Mouse (Mus musculus): ENCODE data around the gene Cdc34.
"Not testable (repeated sequence)": the region's sequence is repeated elsewhere in the genome, so short reads cannot be mapped to it uniquely, and the experiment has no call there.

Gene Cdc34

DNA sequence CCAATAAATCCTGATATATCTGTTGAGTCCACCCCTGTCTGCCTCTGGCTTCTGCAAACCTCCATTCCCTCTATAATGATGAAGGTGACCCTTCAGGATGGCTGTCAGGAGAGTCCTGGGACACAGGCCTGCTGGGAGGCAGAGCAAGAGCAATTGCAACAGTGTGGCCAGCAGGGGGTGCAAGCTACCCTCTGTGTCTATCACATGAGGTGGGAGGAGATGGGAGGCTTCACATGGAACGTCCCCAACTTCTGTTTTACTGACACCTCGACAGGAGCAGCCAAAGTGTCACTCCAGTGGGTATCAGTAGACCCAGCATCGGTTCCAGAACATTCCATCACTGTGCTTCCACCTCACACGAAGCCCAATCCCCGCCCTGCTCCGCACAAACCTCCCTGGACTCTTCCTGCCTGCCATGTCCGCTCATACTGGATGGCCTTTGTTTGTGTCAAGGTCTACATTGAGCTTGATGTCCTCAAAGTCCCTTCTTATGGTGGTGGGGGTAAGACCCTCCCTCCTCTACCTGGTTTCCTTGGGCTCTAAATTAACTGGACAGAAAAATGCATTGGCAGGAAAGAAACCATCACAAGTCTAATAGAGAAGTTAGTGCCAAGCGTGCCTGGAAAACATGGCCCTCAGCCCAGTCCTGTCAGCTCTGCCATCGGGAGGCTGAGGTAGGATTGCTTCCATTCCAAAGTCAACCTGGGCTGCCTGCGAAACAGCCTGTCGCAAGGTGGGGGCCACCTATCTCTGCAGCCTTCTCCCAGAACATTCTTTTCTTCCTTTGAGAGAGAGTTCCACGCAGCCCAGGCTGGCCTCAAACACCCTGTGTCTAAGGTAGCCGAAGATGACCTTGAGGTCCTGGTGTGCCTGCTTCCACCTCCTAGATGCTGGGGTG, 13.5 kb downstream of the Cdc34 start:
- DNase-seq (ENCODE audit: low spot score) = no peak

- no peak for DNase-seq (ENCODE audit: low spot score)
Observed at GRCm38 (mm10) chr10:79696129-79696651, 14.2 kb downstream of the Cdc34 start.

GRCm38 (mm10) chr10:79697916-79698315, 15.9 kb downstream of the Cdc34 start:
- no peak for DNase-seq (ENCODE audit: low spot score)

GRCm38 (mm10) chr10:79698459-79698858, 16.5 kb downstream of the Cdc34 start:
- DNase-seq (ENCODE audit: low spot score) = no peak

DNA sequence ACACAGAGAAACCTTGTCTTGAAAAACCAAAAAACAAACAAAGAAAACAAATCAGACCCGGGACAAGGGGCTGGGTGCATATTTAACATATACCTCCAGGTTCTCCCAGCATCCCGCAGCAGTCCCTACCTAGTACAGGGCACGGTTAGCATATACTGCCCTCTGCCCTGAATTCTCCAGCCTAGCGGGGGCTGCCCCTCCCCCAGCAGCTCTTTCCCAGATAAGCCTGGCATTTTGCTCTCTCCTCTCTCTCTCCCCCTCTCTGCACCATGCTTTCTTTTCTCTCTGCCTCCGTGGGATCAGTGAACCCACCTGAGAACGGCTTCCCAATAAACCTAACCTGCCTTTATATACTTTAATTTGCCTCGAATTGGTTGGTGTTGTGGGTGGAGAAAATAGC, 18.7 kb downstream of the Cdc34 start:
- no peak for DNase-seq (ENCODE audit: low spot score)

GRCm38 (mm10) chr10:79701443-79702129, 19.6 kb downstream of the Cdc34 start:
- no peak for DNase-seq (ENCODE audit: low spot score)

GRCm38 (mm10) chr10:79702970-79703369, 21.0 kb downstream of the Cdc34 start:
- DNase-seq (ENCODE audit: low spot score) = not testable (repeated sequence)

DNA sequence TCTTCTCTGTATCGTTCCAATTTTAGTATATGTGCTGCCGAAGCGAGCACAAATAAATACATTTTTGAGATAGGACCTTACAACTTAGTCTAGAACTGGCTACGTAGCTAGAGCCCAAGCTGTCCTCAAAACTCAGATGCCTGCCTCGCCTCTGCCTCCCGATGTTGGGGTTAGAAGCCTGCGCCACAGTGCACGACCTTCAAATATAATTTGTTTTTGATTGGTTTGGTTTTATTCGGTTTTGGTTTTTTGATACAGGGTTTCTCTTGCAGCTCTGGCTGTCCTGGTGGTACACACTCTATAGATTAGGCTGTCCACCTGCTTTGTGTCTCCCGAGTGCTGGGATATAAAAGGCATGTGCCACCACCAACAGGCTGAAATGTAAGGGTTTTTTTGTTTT, 21.5 kb downstream of the Cdc34 start:
- no peak for DNase-seq (ENCODE audit: low spot score)

- DNase-seq (ENCODE audit: low spot score) = peak; percentile 98
Observed at GRCm38 (mm10) chr10:79704065-79704969, 22.3 kb downstream of the Cdc34 start, which contains the start of gene Bsg. Gene Bsg (plus strand): TSS chr10:79704491.

DNA sequence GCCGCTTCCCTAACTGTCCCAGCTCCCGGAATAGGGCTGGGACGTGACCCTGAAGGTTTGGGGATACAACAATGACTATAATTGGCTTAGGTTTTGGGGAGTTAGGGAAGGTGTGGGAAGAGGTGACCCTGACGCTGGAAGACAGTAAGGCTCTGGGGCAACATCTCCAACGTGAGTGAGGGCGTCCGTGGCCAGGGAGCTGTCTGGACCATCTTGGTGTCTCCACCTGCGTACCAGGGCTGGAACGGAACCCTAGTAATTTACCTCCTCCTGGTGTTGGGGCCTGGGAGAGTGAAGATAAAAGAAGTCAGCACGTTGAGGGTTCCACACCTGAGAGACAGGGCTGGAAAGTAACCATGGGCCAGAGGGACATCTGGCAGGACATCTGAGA, 23.0 kb downstream of the Cdc34 start:
- DNase-seq (ENCODE audit: low spot score) = no peak

- DNase-seq (ENCODE audit: low spot score) = no peak
Observed at GRCm38 (mm10) chr10:79705951-79706350, 24.0 kb downstream of the Cdc34 start.

- no peak for DNase-seq (ENCODE audit: low spot score)
Observed at GRCm38 (mm10) chr10:79706406-79707094, 24.6 kb downstream of the Cdc34 start.

DNA sequence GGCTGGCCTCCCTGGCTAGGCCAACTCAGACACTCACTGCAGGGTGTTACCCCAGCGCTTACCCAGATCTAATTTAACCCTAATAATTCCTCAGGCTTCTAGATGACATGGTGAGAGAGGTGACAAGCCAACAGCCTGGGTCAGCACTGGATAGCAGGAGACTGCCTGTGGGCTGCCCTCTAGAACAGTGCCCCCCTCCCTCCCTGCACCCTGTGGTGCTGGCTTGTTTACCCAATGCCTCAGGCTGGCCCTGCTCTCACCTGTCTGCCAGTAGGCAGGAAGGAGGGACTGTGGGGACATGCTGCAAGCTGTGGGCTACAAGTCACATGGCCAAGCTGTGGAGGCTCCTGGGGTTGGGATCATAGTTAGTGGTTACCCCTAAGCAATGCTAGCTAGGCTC, 25.2 kb downstream of the Cdc34 start:
- no peak for DNase-seq (ENCODE audit: low spot score)

DNA sequence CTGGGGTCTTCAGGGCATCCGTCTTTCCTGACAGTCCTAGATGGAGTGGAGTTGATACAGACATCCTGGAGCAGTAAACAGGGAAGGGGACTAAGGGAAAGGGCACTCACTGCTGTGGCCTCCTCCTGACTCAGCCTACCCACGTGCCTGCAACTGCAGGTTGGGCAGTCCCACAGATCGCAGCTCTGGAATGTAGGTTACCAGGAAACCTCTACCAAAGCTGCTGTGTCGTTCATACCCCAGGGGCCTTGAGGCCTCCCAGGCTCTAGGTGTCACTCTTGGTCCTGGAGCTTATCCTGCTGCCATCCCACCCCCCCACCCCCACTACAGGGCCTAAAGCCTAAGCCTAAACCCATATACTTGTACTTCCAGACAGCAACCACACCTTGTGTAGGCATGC, 25.8 kb downstream of the Cdc34 start:
- DNase-seq (ENCODE audit: low spot score) = no peak

- no peak for DNase-seq (ENCODE audit: low spot score)
Observed at GRCm38 (mm10) chr10:79708668-79709067, 26.7 kb downstream of the Cdc34 start.

GRCm38 (mm10) chr10:79709307-79709706, 27.3 kb downstream of the Cdc34 start:
- no peak for DNase-seq (ENCODE audit: low spot score)

- no peak for DNase-seq (ENCODE audit: low spot score)
Observed at GRCm38 (mm10) chr10:79712029-79712428, 30.0 kb downstream of the Cdc34 start.

DNA sequence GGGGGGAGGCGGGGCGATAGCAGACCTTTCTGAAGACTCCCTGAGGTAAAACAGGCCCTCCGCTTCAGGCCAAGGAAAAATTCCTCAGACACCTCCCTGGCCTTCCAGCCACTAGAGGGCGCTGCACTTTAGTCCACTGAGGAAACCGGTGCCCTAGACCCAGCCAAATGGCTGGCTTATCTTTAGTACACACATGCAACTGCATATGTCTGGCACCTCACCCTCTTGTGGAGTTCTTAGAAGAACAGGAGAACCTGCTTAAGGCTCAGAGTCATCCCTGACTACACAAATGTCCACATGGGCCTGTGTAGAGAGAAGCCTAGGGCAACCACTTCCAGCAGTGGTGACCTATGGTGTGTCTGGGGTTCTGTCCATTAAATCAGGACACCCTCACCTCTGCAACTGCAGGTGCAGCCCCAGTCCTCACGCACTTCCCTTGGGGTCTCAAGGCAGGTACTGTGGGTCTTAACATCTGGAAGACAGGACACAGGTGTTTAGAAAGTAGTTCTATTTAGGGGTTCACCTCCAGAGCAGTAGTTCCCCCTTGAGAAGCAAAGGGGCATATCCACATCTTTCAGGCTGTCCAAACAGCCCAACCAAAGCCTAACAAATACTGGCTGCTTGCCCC, 30.6 kb downstream of the Cdc34 start:
- DNase-seq (ENCODE audit: low spot score) = peak; percentile 53

- DNase-seq (ENCODE audit: low spot score) = no peak
Observed at GRCm38 (mm10) chr10:79713163-79713562, 31.2 kb downstream of the Cdc34 start.

- no peak for DNase-seq (ENCODE audit: low spot score)
Observed at GRCm38 (mm10) chr10:79714996-79715395, 33.0 kb downstream of the Cdc34 start.
